Mouse (Mus musculus) ES-E14 (cell line): ENCODE measurements around the gene Flywch2. TPM values are rescaled to one million over a fixed set of nuclear protein-coding genes. Genes with fewer than 3 reads are reported as not detected.

Source experiments
- DNase-seq: peaks from one replicate; pipeline ENCODE4 v3.0.0-alpha.2; 2013; ENCODE audit warnings: low read depth, low spot score
- H3K27ac ChIP-seq: 2 replicates; pipeline ENCODE4 v1.5.1; 2012; ENCODE audit warnings: low read depth, mild to moderate bottlenecking, low read length, moderate library complexity, mixed read lengths; ENCODE audit not compliant: poor library complexity, insufficient read depth, severe bottlenecking
- H3K36me3 ChIP-seq: 2 replicates; pipeline ENCODE4 v1.6.1; 2012; ENCODE audit warnings: mild to moderate bottlenecking, low read length, moderate library complexity, mixed read lengths; ENCODE audit not compliant: control insufficient read depth, poor library complexity, insufficient read depth, severe bottlenecking
- H3K4me1 ChIP-seq, 2 experiments: fragments of 150-350 bp in 1 of 2; sonication (generic) in 1 of 2; 2 replicates each; pipeline ENCODE4 v1.6.1; 2012; ENCODE audit warnings: low read length in 2 of 2, mild to moderate bottlenecking in 1 of 2, mixed read lengths in 1 of 2; ENCODE audit not compliant: control insufficient read depth in 2 of 2, insufficient read depth in 2 of 2, poor library complexity in 1 of 2
- H3K4me3 ChIP-seq, 2 experiments: fragments of 150-350 bp in 1 of 2; sonication (generic) in 1 of 2; 2 replicates each; pipeline ENCODE4 v1.5.1; 2012; ENCODE audit warnings: low read length in 2 of 2, low read depth in 1 of 2, mild to moderate bottlenecking in 1 of 2, mixed read lengths in 1 of 2; ENCODE audit not compliant: insufficient read depth in 1 of 2, poor library complexity in 1 of 2, severe bottlenecking in 1 of 2
- H3K9ac ChIP-seq: 2 replicates; pipeline ENCODE4 v1.6.1; 2012; ENCODE audit warnings: low read depth, mild to moderate bottlenecking, low read length, mixed read lengths; ENCODE audit not compliant: poor library complexity, insufficient read depth, severe bottlenecking
- H3K9me3 ChIP-seq: fragments of 150-350 bp; sonication (generic); 2 replicates; pipeline ENCODE4 v1.6.1; 2012; ENCODE audit warnings: low read depth, mild to moderate bottlenecking, low read length; ENCODE audit not compliant: control insufficient read depth, insufficient read depth
- CHD2 ChIP-seq: IDR thresholded peaks from 2 replicates; pipeline ENCODE4 v1.6.1; 2014; ENCODE audit warnings: mild to moderate bottlenecking, low read depth, low read length, inconsistent platforms
- HCFC1 ChIP-seq: IDR thresholded peaks from 2 replicates; pipeline ENCODE4 v1.6.1; 2012; ENCODE audit warnings: low read length, inconsistent platforms, borderline replicate concordance; ENCODE audit not compliant: insufficient read depth
- MAFK ChIP-seq: IDR thresholded peaks from 2 replicates; pipeline ENCODE4 v1.6.1; 2014; ENCODE audit warnings: mild to moderate bottlenecking, low read depth, low read length, inconsistent platforms; ENCODE audit not compliant: insufficient read depth
- ZC3H11A ChIP-seq: IDR thresholded peaks from 2 replicates; pipeline ENCODE4 v1.6.1; 2012; ENCODE audit warnings: low read depth, mild to moderate bottlenecking, inconsistent platforms, low read length, borderline replicate concordance
- ZNF384 ChIP-seq: IDR thresholded peaks from 2 replicates; pipeline ENCODE4 v1.6.1; 2012; ENCODE audit warnings: low read depth, low read length, inconsistent platforms
- in situ Hi-C, 2 experiments: fragments of 600-800 bp; cut with MboI; formaldehyde crosslinking; loops; one replicate each; pipeline ENCODE4 v1.15.1; 2025; ENCODE audit warnings: low sequenced_read_pairs in 2 of 2, inconsistent platforms in 1 of 2; ENCODE audit not compliant: unreplicated experiment in 2 of 2
- total RNA-seq: library from RNA; depleted of rRNA; stranded (reverse); fragments of 300-350 nt; gene quantifications from 2 replicates; pipeline ENCODE4 v1.2.3, GENCODE M21; 2012

The Flywch2 gene
- total RNA-seq, 1 experiment: 8.0 TPM

DNA sequence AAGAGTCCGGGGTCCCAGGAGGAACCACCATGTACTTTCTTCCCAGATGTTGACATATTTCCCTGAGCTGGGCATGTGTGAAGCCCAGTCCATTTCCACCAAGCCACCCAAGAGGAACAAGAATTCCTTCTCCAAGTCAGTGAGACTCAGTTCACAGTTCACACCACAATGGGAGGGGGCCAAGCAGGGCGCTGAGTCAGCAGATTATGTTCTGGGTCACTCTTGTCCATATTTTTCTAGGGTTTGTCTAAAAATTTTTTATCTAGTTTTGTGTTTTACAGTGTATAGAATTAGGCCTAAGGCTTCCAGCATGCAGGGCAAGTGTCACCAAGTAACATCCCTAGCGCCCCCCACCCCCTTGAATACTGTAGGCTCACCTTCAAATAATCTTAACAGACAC lies 24.7 kb downstream of the Flywch2 start:
- in situ Hi-C loops: no loop called here
- DNase-seq: no peak
- peaks cover 25% of the 10 kb centered on the region for H3K36me3 ChIP-seq

DNA sequence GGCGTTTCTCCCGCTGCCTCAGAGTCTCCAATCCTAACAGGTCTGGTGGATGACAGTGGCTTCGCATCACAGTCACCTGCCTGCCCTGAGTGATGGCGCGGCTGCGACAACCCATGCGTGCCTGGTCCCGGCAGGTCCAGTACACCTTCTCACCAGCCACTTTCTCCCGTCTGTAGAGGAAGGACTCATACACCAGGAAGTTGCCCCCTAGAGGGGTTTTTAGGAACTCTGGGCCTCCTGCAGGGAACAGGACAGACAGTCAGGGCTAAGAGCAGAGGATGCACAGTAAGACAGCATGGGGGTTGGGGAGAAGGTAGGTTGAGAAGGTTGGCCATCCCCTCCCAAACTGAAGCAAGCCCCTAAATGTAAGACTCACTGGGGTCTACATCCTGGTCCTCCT lies 25.6 kb downstream of the Flywch2 start:
- in situ Hi-C loops: no loop called here
- peaks cover 0 to 28% of the 10 kb centered on the region in 2 experiments; a peak in 2 of 4 replicates for H3K4me1 ChIP-seq
- H3K4me3 ChIP-seq: no peak overlapping the region
- H3K9ac ChIP-seq: peak overlapping the region; percentile 15; the same call in 1 of the 2 replicates
- peaks cover 31% of the 10 kb centered on the region for H3K36me3 ChIP-seq
- no peak overlapping the region for H3K27ac ChIP-seq
- no peaks in the 10 kb centered on the region for H3K9me3 ChIP-seq
- DNase-seq: no peak
- TF ChIP-seq ZC3H11A (no peak), MAFK (no peak), CHD2 (no peak), HCFC1 (no peak), ZNF384 (no peak)

More for the DNA sequence above, 24.7 kb downstream of the Flywch2 start:
- Histone ChIP-seq H3K4me1 (peaks cover 0 to 28% of the 10 kb centered on the region in 2 experiments; a peak in 2 of 4 replicates), H3K27ac (no peak overlapping the region), H3K9ac (no peak overlapping the region), H3K9me3 (no peaks in the 10 kb centered on the region), H3K4me3 (no peak overlapping the region)
- TF ChIP-seq ZNF384: no peak
- TF ChIP-seq MAFK: peak; percentile 94
- no peak for TF ChIP-seq HCFC1
- TF ChIP-seq ZC3H11A: no peak
- no peak for TF ChIP-seq CHD2

DNA sequence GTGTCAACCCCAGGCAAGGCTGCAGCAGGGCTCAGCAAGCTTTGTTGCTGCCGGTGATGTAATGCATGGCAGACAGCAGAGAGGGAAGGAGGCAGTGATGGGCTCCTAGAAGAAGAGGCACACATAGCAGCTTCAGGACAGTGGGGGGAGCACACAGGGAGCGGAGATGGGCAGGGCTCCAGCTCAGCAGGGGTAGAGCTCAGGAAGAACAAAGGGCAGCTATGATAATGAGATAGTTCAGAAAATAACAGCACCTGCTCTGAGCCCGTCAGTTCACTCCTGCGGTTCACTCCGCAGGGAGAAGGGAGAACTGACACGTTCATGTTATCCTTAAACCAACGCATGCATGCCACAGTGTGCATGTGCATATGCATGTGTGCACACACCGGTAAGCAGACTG lies 27.1 kb downstream of the Flywch2 start:
- H3K9ac ChIP-seq: no peak overlapping the region
- DNase-seq: no peak
- H3K9me3 ChIP-seq: no peaks in the 10 kb centered on the region
- TF ChIP-seq ZC3H11A: no peak
- no peak for TF ChIP-seq CHD2
- no peak for TF ChIP-seq MAFK
- TF ChIP-seq ZNF384: no peak
- H3K36me3 ChIP-seq: peaks cover 31% of the 10 kb centered on the region
- in situ Hi-C loops: no loop called here
- no peak overlapping the region for H3K4me3 ChIP-seq
- peaks cover 0 to 28% of the 10 kb centered on the region in 2 experiments; a peak in 2 of 4 replicates for H3K4me1 ChIP-seq
- no peak overlapping the region for H3K27ac ChIP-seq

DNA sequence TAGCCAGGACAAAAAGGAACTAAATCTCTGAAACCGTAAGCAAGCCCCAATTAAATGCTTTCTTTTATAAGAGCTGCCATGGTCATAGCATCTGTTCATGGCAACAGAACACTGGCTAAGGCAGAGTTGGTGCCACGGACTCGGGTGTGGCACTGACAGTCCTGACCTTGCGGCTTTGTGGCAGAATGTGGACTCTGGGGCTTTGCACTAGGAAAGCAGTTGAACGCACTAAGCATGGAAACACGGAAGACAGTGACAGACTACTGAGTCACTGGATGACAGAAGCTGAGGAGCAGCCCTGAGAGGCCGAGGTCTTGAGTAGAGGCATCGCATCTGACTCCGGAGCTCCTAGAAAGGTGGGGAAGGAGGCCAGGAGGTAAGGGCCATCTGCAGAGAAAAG lies 28.3 kb downstream of the Flywch2 start:
- H3K4me1 ChIP-seq: peaks cover 0 to 28% of the 10 kb centered on the region in 2 experiments; a peak in 2 of 4 replicates
- no peak overlapping the region for H3K4me3 ChIP-seq
- no peak overlapping the region for H3K27ac ChIP-seq
- no peak overlapping the region for H3K9ac ChIP-seq
- DNase-seq: no peak
- no peaks in the 10 kb centered on the region for H3K9me3 ChIP-seq
- TF ChIP-seq HCFC1 (no peak), CHD2 (no peak), MAFK (no peak), ZNF384 (no peak), ZC3H11A (no peak)
- in situ Hi-C loops: no loop called here
- H3K36me3 ChIP-seq: peaks cover 41% of the 10 kb centered on the region
